Mouse (Mus musculus) lung, postnatal 10 days (tissue): ENCODE data around the gene Prex1.
A peak's percentile ranks its signal among the peaks of the same experiment; 100 is the strongest.

Source experiments
- DNase-seq: peaks from one replicate; pipeline ENCODE4 v3.0.0; 2021

The Prex1 gene

DNA sequence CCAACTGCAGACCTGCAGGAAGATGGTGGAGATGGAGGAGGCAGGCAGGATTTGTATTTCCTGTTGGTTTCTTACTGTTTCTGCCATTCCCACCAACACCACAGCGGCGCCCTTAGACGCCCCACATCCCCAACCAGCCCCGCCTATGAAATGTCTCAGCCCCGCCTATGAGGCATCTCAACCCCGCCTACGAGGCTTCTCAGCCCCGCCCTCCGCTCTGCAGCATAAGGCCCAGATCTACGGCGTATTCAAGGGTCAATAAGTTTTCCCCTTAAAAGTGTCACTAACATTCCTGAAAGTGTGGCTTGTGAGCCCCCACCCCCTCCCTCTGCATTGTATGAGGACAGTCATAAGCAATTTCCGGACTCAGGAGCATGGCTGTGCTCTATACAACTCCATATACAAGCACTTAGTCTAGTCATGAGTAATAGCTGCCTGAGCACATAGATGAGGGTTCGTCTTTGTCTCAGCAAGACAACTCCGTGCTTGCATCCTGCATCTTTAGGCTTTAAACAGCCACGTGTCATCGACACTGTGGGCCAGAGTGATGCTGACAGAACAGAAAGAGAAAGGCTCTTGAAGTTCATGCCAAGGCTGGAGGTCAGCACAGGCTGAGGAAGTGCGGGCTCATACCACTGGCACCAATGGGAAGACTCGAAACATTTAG lies 160.0 kb downstream of the Prex1 start:
- peak; percentile 78 for DNase-seq

- DNase-seq: no peak
Observed at GRCm38 (mm10) chr2:166552657-166553056, 161.0 kb downstream of the Prex1 start.

- no peak for DNase-seq
Observed at GRCm38 (mm10) chr2:166551831-166552498, 161.7 kb downstream of the Prex1 start.

DNA sequence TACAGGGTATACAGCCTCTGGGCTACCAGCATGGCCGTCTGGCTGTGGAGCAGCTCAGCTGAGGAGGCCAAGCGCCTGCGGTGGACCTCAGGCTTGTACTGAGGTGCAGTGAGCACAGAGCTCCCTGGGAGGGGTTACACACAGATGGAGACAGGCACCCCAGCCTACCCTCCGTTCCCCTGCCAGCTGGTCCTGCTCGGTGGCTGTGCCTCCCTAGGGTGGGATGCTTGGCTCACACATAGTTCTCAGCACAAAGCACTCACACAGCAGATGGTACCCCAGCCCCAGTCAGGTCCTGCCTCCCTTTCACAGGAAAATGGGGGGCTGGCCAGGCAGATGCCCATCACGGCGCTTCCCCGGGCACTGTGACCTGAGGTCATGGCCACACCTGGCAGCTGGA lies 163.8 kb downstream of the Prex1 start:
- no peak for DNase-seq

- no peak for DNase-seq
Observed at GRCm38 (mm10) chr2:166549069-166549468, 164.6 kb downstream of the Prex1 start.

GRCm38 (mm10) chr2:166545580-166545979 lies 168.1 kb downstream of the Prex1 start:
- no peak for DNase-seq

- no peak for DNase-seq
Observed at GRCm38 (mm10) chr2:166544575-166545251, 168.9 kb downstream of the Prex1 start.

DNA sequence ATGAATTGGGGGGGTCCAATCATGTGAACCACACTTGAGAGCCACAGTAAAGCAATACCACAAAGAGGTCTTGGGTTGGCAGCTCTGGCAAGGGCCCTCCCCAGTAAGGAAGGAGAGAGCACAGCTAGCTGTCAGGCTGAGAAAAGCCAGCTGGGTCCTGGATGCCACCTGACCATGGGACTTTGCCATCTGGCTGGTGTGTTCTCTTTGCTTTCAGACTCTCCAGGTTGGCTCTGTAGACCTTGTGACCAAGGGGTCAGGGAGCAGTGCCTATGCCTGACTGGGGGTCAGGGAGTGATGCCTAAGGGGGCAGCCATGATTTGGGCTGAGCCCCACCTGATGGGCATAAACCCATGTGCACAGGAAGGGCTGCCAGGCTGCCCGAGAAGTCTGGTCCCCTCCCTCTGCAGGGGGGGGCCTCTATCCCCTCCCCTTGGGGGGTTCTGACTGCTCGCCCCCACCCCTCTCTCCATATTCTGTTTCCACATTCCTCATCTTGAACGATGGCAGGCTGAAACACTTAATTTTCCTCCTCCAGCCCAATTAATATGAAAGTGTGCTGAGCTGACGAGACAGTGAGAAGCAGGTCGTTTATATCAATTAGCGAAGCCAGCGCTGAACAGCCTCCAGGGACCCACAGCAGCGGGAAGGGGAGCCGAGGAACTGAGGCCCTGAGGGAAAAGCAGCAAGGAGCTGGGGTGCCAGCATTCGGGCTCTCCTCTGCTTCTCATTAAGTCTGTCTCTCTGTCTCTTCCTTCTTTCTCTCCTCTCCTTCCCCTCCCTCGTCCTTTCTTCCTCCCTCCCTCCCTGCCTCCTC lies 172.3 kb downstream of the Prex1 start:
- no peak for DNase-seq

DNA sequence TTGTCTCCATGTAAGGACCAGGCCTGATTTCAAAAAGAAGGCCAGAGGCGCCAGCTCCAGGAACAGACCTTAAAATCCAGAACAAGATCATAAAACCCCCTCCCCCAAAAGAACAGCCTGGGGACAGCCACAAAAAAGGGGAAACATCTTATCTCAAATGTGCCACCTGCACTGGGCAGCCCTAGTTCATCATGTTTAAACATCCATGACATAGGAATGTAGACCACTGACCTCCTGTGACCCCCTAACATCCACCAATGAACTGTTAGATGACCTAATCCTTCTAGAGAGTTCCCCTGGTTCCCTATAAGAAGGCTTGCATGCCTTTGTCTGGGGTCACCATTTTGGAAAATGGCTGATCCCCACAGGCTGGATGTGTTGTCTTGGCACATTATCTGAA lies 173.4 kb downstream of the Prex1 start:
- no peak for DNase-seq

GRCm38 (mm10) chr2:166536896-166537295 lies 176.7 kb downstream of the Prex1 start:
- DNase-seq: peak; percentile 63

DNA sequence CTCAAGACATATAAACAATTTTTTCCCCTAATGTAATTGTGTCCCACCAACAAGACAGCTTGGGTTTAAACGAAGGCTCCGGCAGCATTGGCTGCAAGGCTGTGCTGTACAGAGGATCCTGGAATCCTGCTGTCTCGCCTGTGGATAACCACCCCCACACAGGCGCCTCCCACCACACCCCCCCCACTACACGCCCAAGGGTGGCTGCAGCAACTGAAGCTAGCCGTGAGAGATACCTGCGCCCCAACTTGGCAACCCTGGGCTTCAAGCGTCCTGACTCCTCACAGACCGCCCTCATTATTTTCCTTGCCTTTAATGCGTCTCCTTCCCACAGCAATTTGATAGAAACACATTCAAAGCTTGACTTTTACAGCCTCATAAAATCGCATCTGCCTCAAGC lies 178.1 kb downstream of the Prex1 start:
- DNase-seq: no peak

DNA sequence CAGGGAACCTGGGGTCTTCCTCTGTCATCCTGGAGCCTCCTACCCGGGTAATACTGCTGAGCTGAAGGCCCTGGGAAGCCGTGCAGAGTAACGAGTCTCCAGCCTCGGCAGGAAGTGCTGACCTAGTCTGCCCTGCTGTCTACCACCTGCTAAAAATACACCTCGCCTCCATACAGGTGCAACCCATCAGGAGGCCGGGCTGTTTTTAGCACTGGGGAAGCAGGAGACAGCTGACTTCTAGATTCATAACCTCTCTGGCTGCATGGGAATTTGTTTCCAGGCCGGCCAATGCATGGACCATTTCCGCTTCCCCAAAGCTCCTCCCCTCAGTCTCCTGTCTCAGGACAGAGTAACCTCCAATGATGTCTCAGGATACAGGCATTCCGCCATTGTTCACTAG lies 187.4 kb downstream of the Prex1 start:
- no peak for DNase-seq

DNA sequence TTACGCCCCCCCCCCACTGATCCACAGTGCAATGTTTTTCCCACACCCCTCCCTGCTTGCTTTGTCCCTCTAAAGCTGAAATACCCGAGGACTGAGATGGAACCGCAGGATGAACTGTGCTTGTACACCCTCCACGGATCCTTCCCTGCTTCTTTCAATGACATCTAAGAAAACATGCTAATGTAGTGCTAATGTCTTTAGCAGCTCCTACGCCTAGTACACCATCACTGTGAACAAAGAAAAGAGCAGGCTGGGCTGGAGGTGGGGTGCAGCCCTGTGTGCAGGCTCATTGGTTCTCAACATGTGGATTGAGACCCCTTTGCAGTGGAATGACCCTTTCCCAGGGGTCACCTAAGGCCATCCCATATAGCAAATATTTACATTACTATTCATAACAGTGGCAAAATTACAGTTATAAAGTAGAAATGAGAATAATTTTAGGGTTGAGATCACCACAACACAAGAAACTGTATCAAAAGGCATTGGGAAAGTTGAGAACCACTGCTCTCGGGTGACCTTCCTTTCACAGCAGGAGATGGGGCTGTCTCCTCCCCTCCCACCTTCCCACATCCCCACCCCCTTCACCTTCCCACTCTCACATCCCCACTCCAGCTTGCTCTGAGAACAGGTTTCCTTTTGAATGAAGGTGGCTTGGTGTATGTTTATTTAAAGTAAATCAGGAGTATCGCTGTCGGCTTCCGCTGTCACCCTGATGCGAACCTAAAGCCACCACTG lies 190.3 kb downstream of the Prex1 start:
- no peak for DNase-seq

DNA sequence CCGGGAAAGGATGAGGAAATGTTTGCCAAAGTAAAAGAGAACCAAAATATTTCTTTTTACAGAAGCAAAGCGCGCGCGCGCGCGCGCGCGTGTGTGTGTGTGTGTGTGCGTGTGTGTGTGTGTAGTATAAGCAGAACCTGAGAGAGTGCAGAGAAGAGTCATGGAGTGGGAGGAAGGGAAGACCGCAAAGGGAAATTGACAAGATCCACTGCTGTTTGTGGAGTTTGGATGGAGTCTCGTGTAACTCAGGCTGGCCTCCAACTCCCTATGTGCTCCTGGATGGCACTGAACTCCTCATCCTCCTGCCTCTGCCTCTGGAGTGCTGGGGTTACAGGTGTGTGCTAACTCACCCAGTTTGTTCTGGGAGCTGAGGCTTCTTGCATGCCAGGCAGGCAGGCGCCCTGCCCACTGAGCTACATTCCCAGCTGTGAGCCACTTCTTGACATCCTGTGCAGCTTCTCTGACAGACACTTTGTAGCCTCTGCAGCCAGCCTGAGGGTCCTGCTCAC lies 191.0 kb downstream of the Prex1 start:
- DNase-seq: no peak

- peak; percentile 58 for DNase-seq
Observed at GRCm38 (mm10) chr2:166521878-166522611, 191.6 kb downstream of the Prex1 start.

- no peak for DNase-seq
Observed at GRCm38 (mm10) chr2:166521461-166521860, 192.2 kb downstream of the Prex1 start.

DNA sequence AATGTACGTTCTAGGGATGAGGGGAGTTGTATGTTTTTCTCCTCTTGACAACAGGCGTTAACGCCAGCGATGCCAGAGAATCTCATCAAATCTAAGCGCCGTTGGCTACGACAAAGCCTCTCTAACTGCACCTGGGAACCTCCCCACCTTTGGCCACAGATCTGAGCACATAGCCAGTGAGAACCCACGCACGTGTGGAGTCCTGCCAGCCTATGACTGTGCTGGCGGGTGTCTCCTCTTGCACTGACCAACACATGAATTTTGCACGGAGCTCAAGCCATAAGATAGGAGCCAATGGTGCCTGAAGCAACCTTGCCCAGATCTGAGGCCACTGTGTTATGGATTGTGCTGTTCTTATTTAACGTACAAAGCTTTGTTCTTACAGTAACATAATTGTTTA lies 193.1 kb downstream of the Prex1 start:
- no peak for DNase-seq

DNA sequence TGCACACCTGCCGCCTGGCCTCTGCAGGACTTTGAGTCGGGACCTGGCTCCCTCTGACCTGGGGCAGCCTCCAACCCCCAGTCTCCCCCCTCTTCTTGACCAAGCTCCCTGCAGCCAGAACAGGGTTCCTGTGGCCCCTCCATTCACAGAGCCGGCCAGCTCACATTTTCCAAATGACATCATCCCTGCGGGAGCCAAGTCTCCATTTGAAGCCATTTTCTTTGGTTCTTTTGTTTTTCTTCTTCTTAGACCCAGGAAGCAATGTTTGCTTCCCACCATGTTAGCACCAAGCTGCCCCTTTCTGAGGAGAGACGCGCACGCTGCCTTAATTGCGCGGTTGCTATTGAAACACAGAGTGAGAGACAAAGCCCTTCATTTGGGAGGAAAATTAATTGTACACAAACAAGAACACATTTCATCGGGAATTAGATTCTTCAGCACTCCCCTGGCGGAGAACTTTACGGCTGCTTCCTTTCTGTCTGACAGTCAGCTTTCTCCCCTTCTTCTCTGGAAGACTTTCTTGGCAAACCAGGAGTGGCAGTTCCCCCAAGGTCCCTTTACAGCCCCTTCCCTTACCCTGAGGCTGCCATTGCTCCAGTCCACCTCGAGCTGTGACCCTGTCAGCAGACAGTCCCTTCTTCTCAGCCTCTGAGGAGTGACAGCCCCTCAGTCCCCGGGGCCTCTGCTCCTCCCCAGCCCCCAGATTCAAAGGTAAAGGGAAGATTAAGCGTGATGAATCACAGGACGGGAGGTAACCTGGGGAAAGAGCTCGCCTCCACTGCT lies 196.0 kb downstream of the Prex1 start:
- DNase-seq: peak; percentile 76

DNA sequence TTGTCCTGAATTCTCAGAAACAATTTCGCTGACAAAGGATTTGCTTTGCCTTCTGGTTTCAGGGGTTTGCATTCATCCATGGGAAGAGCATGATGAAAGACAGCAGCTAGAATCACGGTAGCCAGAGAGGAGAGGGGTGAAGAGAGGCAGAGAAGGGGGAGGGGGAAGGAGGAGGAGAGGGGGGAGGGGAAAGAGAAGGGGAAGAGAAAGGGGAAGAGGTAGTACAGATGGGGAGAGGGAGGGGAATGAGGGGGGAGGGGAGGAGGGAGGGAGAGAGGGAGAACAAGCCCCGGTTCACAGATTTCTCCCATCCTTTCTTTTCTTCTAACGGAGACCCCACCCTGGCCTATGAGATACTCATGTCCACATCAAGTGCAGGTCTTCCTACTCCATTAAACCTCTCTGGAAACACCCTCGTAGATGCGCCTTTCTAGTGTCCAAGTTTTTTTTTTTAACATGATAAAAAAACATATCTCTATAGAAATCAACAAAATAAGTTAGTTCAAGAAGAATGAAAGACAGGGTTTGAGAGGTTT lies 196.7 kb downstream of the Prex1 start:
- DNase-seq: no peak
